In genomic region chr17:37044651-37045244, GRCm38 (mm10) we compare ENCODE assay signal across 9 mouse cellular contexts. TPM values are rescaled to one million over a fixed set of nuclear protein-coding genes. Genes with fewer than 3 reads are reported as not detected.
A peak's percentile ranks its signal among the peaks of the same experiment; 100 is the strongest.
DNase-seq lines count a peak whose midpoint lies in the region; ATAC-seq lines count a peak whose summit lies in the region.
"Had no signal": no experiment of that assay in that cellular context is flagged by ENCODE, and none has a peak within 500 bp of the region (broad histone marks: within the 10 kb centered on the region; RNA-seq: fewer than 3 reads in every experiment).

No protein-coding gene starts in this region.

- peak overlapping the region; percentile 94 for H3K4me3 ChIP-seq in forebrain, embryonic 15.5 days
- no peak overlapping the region for H3K4me3 ChIP-seq in liver, embryonic 15.5 days (replicated peaks)

- H3K36me3 ChIP-seq in forebrain, embryonic 15.5 days = no peaks in the 10 kb centered on the region
- H3K36me3 ChIP-seq in liver, embryonic 15.5 days (replicated peaks) = no peaks in the 10 kb centered on the region
- no peaks in the 10 kb centered on the region for H3K36me3 ChIP-seq in splenic B cell, adult 2 months (ENCODE audit: control insufficient read depth, insufficient read depth, low read length, poor library complexity, severe bottlenecking)

- peaks cover 41% of the 10 kb centered on the region for H3K4me1 ChIP-seq in forebrain, embryonic 15.5 days
- H3K4me1 ChIP-seq in liver, embryonic 15.5 days (replicated peaks) = peaks cover 12% of the 10 kb centered on the region

- intact Hi-C loops in left cerebral cortex, postnatal 4 days (cut with DNase I) = loop anchor here (5.0 kb wide), 1 partner anchor 97 kb away; no protein-coding TSS in a partner anchor

- 73% methylated on average over 7 of the region's 7 CpGs for WGBS in forebrain, embryonic 15.5 days
- 30% methylated on average over 7 of the region's 7 CpGs for WGBS in liver, embryonic 15.5 days (ENCODE audit: insufficient replicate concordance)

- peak; percentile 37 to 58 for DNase-seq in lung, adult 18-20 months
- no peak for DNase-seq in lung, postnatal 10 days
- DNase-seq in splenic B cell, adult 2 months (ENCODE audit: low read depth, low spot score) = peak; percentile 31
- DNase-seq in cerebellum, adult 18-20 months = no peak
- DNase-seq in left cerebral cortex, postnatal 4 days = no peak
- no peak for DNase-seq in thymus, postnatal 25 days

- ATAC-seq in forebrain, embryonic 15.5 days (replicated peaks) = no peak
- ATAC-seq in liver, embryonic 15.5 days (ENCODE audit: insufficient read depth) = no peak

- H3K9ac ChIP-seq in forebrain, embryonic 15.5 days (replicated peaks) = peak overlapping the region; percentile 97
- no peak overlapping the region for H3K9ac ChIP-seq in liver, embryonic 15.5 days

- H3K4me2 ChIP-seq in forebrain, embryonic 15.5 days (replicated peaks) = peak overlapping the region; percentile 91
- H3K4me2 ChIP-seq in liver, embryonic 15.5 days = peak overlapping the region; percentile 71; the same call in 1 of the 2 replicates

- no peaks in the 10 kb centered on the region for H3K9me3 ChIP-seq in forebrain, embryonic 15.5 days
- no peaks in the 10 kb centered on the region for H3K9me3 ChIP-seq in liver, embryonic 15.5 days (replicated peaks)

- H3K27ac ChIP-seq in forebrain, embryonic 15.5 days (replicated peaks) = peak overlapping the region; percentile 93
- no peak overlapping the region for H3K27ac ChIP-seq in liver, embryonic 15.5 days (replicated peaks)

- no peaks in the 10 kb centered on the region for H3K27me3 ChIP-seq in forebrain, embryonic 15.5 days
- H3K27me3 ChIP-seq in liver, embryonic 15.5 days = peaks cover 65% of the 10 kb centered on the region
- H3K27me3 ChIP-seq in splenic B cell, adult 2 months (ENCODE audit: control insufficient read depth, insufficient read depth, low read length, poor library complexity, severe bottlenecking) = no peaks in the 10 kb centered on the region

RNA-seq across cellular contexts. Expression of gene Gabbr1, which starts 1.0 kb away (rescaled TPM):
- 50.9 and 53.1 TPM in 2 replicates for polyA plus RNA-seq in forebrain, embryonic 15.5 days (2015; fragmentation: Nextera tagmentation; extraction: Ambion mirVana)
- 0.25 and 0.66 TPM in 2 replicates for polyA plus RNA-seq in liver, embryonic 15.5 days (2015; fragmentation: Nextera tagmentation; extraction: Ambion mirVana)
- total RNA-seq in left cerebral cortex, postnatal 4 days (2021) = 100 to 1,000 TPM; 430 to 482 TPM

RNA-seq across cellular contexts. Expression of gene Mog, which starts 21.6 kb away (rescaled TPM):
- polyA plus RNA-seq in forebrain, embryonic 15.5 days (2015; fragmentation: Nextera tagmentation; extraction: Ambion mirVana) = 1.9 and 2.4 TPM in 2 replicates
- not detected in 2 replicates for polyA plus RNA-seq in liver, embryonic 15.5 days (2015; fragmentation: Nextera tagmentation; extraction: Ambion mirVana)
- under 1 TPM in 1 of 2 experiments, not detected in 1; 0.20 TPM for total RNA-seq in left cerebral cortex, postnatal 4 days (2021)
- polyA plus RNA-seq: brain, embryonic 14.5 days had no signal

RNA-seq across cellular contexts. Expression of gene Olfr90, which starts 43.6 kb away (rescaled TPM):
- polyA plus RNA-seq in forebrain, embryonic 15.5 days (2015; fragmentation: Nextera tagmentation; extraction: Ambion mirVana) = not detected in 2 replicates
- polyA plus RNA-seq in liver, embryonic 15.5 days (2015; fragmentation: Nextera tagmentation; extraction: Ambion mirVana) = not detected in 2 replicates
- total RNA-seq in left cerebral cortex, postnatal 4 days (2021) = not detected
- polyA plus RNA-seq: brain, embryonic 14.5 days had no signal

RNA-seq across cellular contexts. Expression of gene Zfp57, which starts 43.8 kb away (rescaled TPM):
- polyA plus RNA-seq in forebrain, embryonic 15.5 days (2015; fragmentation: Nextera tagmentation; extraction: Ambion mirVana) = 329 and 340 TPM in 2 replicates
- polyA plus RNA-seq in liver, embryonic 15.5 days (2015; fragmentation: Nextera tagmentation; extraction: Ambion mirVana) = 3.2 and 3.8 TPM in 2 replicates
- 100 to 1,000 TPM; 218 to 227 TPM for total RNA-seq in left cerebral cortex, postnatal 4 days (2021)

RNA-seq across cellular contexts. Expression of gene Olfr91, which starts 53.3 kb away (rescaled TPM):
- polyA plus RNA-seq in forebrain, embryonic 15.5 days (2015; fragmentation: Nextera tagmentation; extraction: Ambion mirVana) = not detected in 2 replicates
- polyA plus RNA-seq in liver, embryonic 15.5 days (2015; fragmentation: Nextera tagmentation; extraction: Ambion mirVana) = not detected in 2 replicates
- total RNA-seq in left cerebral cortex, postnatal 4 days (2021) = not detected
- polyA plus RNA-seq: brain, embryonic 14.5 days had no signal

Comparison
In these comparisons a context has a peak if more than half of its experiments do, and no peak if none do; other contexts are left out.
1. DNase-seq: peak in lung, adult 18-20 months (2 of 2) and splenic B cell, adult 2 months (single experiment); none in lung, postnatal 10 days (single experiment), cerebellum, adult 18-20 months (0 of 2), left cerebral cortex, postnatal 4 days (single experiment) and thymus, postnatal 25 days (single experiment).
2. RNA of gene Gabbr1, which starts 1.0 kb away (polyA plus RNA-seq): 50.9 to 53.1 TPM in forebrain, embryonic 15.5 days; 0.25 to 0.66 TPM in liver, embryonic 15.5 days; every median in the first group is over 10 times any median in the second.